ENCODE assay signal across 8 mouse cellular contexts in the genomic region with DNA sequence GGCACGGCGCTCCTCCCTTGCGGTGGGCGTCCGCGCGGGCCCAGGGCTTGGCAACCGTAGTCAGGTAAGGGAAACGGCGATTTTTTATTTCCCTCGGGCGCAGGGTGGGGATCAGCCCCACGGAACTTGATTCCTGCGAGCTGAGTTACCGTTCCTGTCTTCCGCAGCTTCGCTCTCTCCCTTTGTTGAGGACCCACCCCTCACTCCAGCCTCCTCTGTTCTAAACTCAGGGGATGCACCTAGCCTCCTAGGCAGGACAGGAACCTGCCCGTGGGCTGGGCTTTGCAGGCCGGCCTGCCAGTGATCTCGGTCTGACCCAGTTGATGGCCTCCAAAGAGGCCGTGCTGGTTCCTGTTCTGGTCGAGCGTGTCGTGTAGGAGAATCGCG. TPM values are rescaled to one million over a fixed set of nuclear protein-coding genes. Genes with fewer than 3 reads are reported as not detected.
A peak's percentile ranks its signal among the peaks of the same experiment; 100 is the strongest.
DNase-seq lines count a peak whose midpoint lies in the region; ATAC-seq and TF ChIP-seq lines count a peak whose summit lies in the region.

No protein-coding gene starts in this region.

- peaks cover 6% of the 10 kb centered on the region; the same call in 1 of the 2 replicates for H3K79me2 ChIP-seq in liver, adult 2 months (ENCODE audit: control insufficient read depth, insufficient read depth, low read length)

- H3K27ac ChIP-seq in liver, adult 2 months (replicated peaks; ENCODE audit: insufficient read depth, low read depth, low read length) = no peak overlapping the region
- peak overlapping the region; percentile 72 for H3K27ac ChIP-seq in embryonic facial prominence, embryonic 15.5 days (replicated peaks)
- H3K27ac ChIP-seq in limb, embryonic 11.5 days (replicated peaks; ENCODE audit: low read depth, low read length) = peak overlapping the region; percentile 86; the same call in 1 of the 2 replicates
- no peak overlapping the region for H3K27ac ChIP-seq in olfactory bulb, adult 2 months (ENCODE audit: insufficient read depth, low read depth, low read length)

- no peaks in the 10 kb centered on the region for H3K9me3 ChIP-seq in embryonic facial prominence, embryonic 15.5 days (replicated peaks)
- no peaks in the 10 kb centered on the region for H3K9me3 ChIP-seq in limb, embryonic 11.5 days (ENCODE audit: control insufficient read depth, low read length)

- TF ChIP-seq POLR2A in liver, adult 2 months (IDR thresholded peaks at IDR 0.05; ENCODE audit: extremely low read depth, insufficient read depth, low read length) = no peak
- TF ChIP-seq POLR2A in olfactory bulb, adult 2 months (IDR thresholded peaks at IDR 0.05; ENCODE audit: insufficient read depth, low read depth, low read length) = no peak

- ATAC-seq in embryonic facial prominence, embryonic 15.5 days (ENCODE audit: insufficient number of reproducible peaks, low FRiP score, low TSS enrichment, low read depth) = no peak
- no peak; the same call in 1 of the 2 replicates for ATAC-seq in limb, embryonic 11.5 days (ENCODE audit: insufficient number of reproducible peaks, low FRiP score, low TSS enrichment, low read depth)

- DNase-seq in liver, adult 2 months (ENCODE audit: extremely low read depth, low read depth, low spot score) = no peak
- DNase-seq in liver = no peak
- no peak for DNase-seq in limb, embryonic 11.5 days (ENCODE audit: low spot score)
- no peak for DNase-seq in adrenal gland, postnatal 36 days
- no peak for DNase-seq in frontal cortex, adult 2 months (ENCODE audit: extremely low spot score in 1 of 2, low spot score in 1 of 2)
- no peak for DNase-seq in adrenal gland, adult (ENCODE audit: inconsistent age in 2 of 2, low spot score in 1 of 2)

- TF ChIP-seq CTCF in liver, adult 2 months (IDR thresholded peaks at IDR 0.05; ENCODE audit: low read depth, low read length) = no peak
- TF ChIP-seq CTCF in olfactory bulb, adult 2 months (IDR thresholded peaks at IDR 0.05; ENCODE audit: insufficient read depth, low read depth, low read length) = no peak

- H3K4me1 ChIP-seq in liver, adult 2 months (ENCODE audit: control insufficient read depth, insufficient read depth, low read length) = peaks cover 6% of the 10 kb centered on the region
- peaks cover 35% of the 10 kb centered on the region for H3K4me1 ChIP-seq in embryonic facial prominence, embryonic 15.5 days
- H3K4me1 ChIP-seq in limb, embryonic 11.5 days (ENCODE audit: control insufficient read depth, insufficient read depth, low read length) = peaks cover 9% of the 10 kb centered on the region
- peaks cover 16% of the 10 kb centered on the region for H3K4me1 ChIP-seq in olfactory bulb, adult 2 months (ENCODE audit: control insufficient read depth, insufficient read depth, low read length)

- H3K36me3 ChIP-seq in liver, adult 2 months (ENCODE audit: control insufficient read depth, insufficient read depth, low read length) = peaks cover 2% of the 10 kb centered on the region; the same call in 1 of the 2 replicates
- peaks cover 39% of the 10 kb centered on the region for H3K36me3 ChIP-seq in embryonic facial prominence, embryonic 15.5 days
- peaks cover 11% of the 10 kb centered on the region for H3K36me3 ChIP-seq in limb, embryonic 11.5 days (ENCODE audit: control insufficient read depth, insufficient read depth, low read length)

- H3K4me2 ChIP-seq in embryonic facial prominence, embryonic 15.5 days (replicated peaks) = peak overlapping the region; percentile 78
- peak overlapping the region; percentile 95 for H3K4me2 ChIP-seq in limb, embryonic 11.5 days (ENCODE audit: low read depth, severe bottlenecking)

- under 1% methylated on average over 26 of the region's 26 CpGs for WGBS in liver, adult 2 months
- WGBS in embryonic facial prominence, embryonic 15.5 days = 0% methylated on average over 26 of the region's 26 CpGs
- WGBS in limb, embryonic 11.5 days = under 1% methylated on average over 26 of the region's 26 CpGs
- under 1% methylated on average over 26 of the region's 26 CpGs for WGBS in olfactory bulb, adult 2 months

- H3K27me3 ChIP-seq in liver, adult 2 months (ENCODE audit: control insufficient read depth, insufficient read depth, low read length) = no peaks in the 10 kb centered on the region
- no peaks in the 10 kb centered on the region for H3K27me3 ChIP-seq in embryonic facial prominence, embryonic 15.5 days
- no peaks in the 10 kb centered on the region for H3K27me3 ChIP-seq in limb, embryonic 11.5 days (ENCODE audit: control insufficient read depth, insufficient read depth, low read length)

- H3K4me3 ChIP-seq in liver, adult 2 months (ENCODE audit: insufficient read depth, low read depth, low read length) = peak overlapping the region; percentile 61
- peak overlapping the region; percentile 64 for H3K4me3 ChIP-seq in embryonic facial prominence, embryonic 15.5 days (replicated peaks)
- peak overlapping the region; percentile 92 for H3K4me3 ChIP-seq in limb, embryonic 11.5 days (ENCODE audit: low read depth, low read length)
- peak overlapping the region; percentile 50 for H3K4me3 ChIP-seq in olfactory bulb, adult 2 months (ENCODE audit: insufficient read depth, low read depth, low read length)

- peak overlapping the region; percentile 37; the same call in 1 of the 2 replicates for H3K9ac ChIP-seq in liver, adult 2 months (ENCODE audit: low read depth, low read length)
- peak overlapping the region; percentile 62 for H3K9ac ChIP-seq in embryonic facial prominence, embryonic 15.5 days
- H3K9ac ChIP-seq in limb, embryonic 11.5 days (ENCODE audit: low read length) = peak overlapping the region; percentile 87

RNA-seq across cellular contexts. Expression of a gene that starts 0.4 kb away (rescaled TPM):
- total RNA-seq in liver, adult 2 months (2014; rRNA removed) = 12.0 and 13.8 TPM in 2 replicates
- polyA plus RNA-seq in liver, adult 2 months (2012; rRNA removed) = 39.8 and 41.0 TPM in 2 replicates
- 44.2 and 45.1 TPM in 2 replicates for polyA plus RNA-seq in embryonic facial prominence, embryonic 15.5 days (2015; fragmentation: Nextera tagmentation; extraction: Ambion mirVana)
- 41.7 and 43.4 TPM in 2 replicates for polyA plus RNA-seq in limb, embryonic 11.5 days (2014; fragmentation: Nextera tagmentation; extraction: Ambion mirVana)
- not detected in 2 replicates for polyA plus RNA-seq in olfactory bulb, adult 2 months (2012; ENCODE audit: insufficient read depth, insufficient read length, low replicate concordance, missing spikeins)
- 10 to 100 TPM; 25.9 to 28.5 TPM for total RNA-seq in adrenal gland, postnatal 36 days (2021)
- polyA plus RNA-seq in frontal cortex, adult 2 months (2012; rRNA removed) = 34.8 and 36.3 TPM in 2 replicates

RNA-seq across cellular contexts. Expression of a gene that starts 0.7 kb away (rescaled TPM):
- 0.92 and 2.3 TPM in 2 replicates for total RNA-seq in liver, adult 2 months (2014; rRNA removed)
- 0.82 and 1.3 TPM in 2 replicates for polyA plus RNA-seq in liver, adult 2 months (2012; rRNA removed)
- polyA plus RNA-seq in embryonic facial prominence, embryonic 15.5 days (2015; fragmentation: Nextera tagmentation; extraction: Ambion mirVana) = 141 and 146 TPM in 2 replicates
- 316 and 328 TPM in 2 replicates for polyA plus RNA-seq in limb, embryonic 11.5 days (2014; fragmentation: Nextera tagmentation; extraction: Ambion mirVana)
- not detected in 2 replicates for polyA plus RNA-seq in olfactory bulb, adult 2 months (2012; ENCODE audit: insufficient read depth, insufficient read length, low replicate concordance, missing spikeins)
- 1 to 10 TPM; 7.6 to 8.4 TPM for total RNA-seq in adrenal gland, postnatal 36 days (2021)
- polyA plus RNA-seq in frontal cortex, adult 2 months (2012; rRNA removed) = 8.4 and 9.1 TPM in 2 replicates

RNA-seq across cellular contexts. Expression of a gene that starts 6.3 kb away (rescaled TPM):
- 20.7 TPM in 2 replicates for total RNA-seq in liver, adult 2 months (2014; rRNA removed)
- polyA plus RNA-seq in liver, adult 2 months (2012; rRNA removed) = 5.6 and 6.3 TPM in 2 replicates
- 191 and 202 TPM in 2 replicates for polyA plus RNA-seq in embryonic facial prominence, embryonic 15.5 days (2015; fragmentation: Nextera tagmentation; extraction: Ambion mirVana)
- 336 and 338 TPM in 2 replicates for polyA plus RNA-seq in limb, embryonic 11.5 days (2014; fragmentation: Nextera tagmentation; extraction: Ambion mirVana)
- not detected in 2 replicates for polyA plus RNA-seq in olfactory bulb, adult 2 months (2012; ENCODE audit: insufficient read depth, insufficient read length, low replicate concordance, missing spikeins)
- 10 to 100 TPM; 44.8 to 47.8 TPM for total RNA-seq in adrenal gland, postnatal 36 days (2021)
- polyA plus RNA-seq in frontal cortex, adult 2 months (2012; rRNA removed) = 28.0 and 30.8 TPM in 2 replicates

RNA-seq across cellular contexts. Expression of a gene that starts 28.9 kb away (rescaled TPM):
- 0.09 and 0.34 TPM in 2 replicates for total RNA-seq in liver, adult 2 months (2014; rRNA removed)
- polyA plus RNA-seq in liver, adult 2 months (2012; rRNA removed) = 0.06 TPM in 1 of 2 replicates, not detected in the other
- polyA plus RNA-seq in embryonic facial prominence, embryonic 15.5 days (2015; fragmentation: Nextera tagmentation; extraction: Ambion mirVana) = 0.36 and 0.43 TPM in 2 replicates
- 0.21 and 0.45 TPM in 2 replicates for polyA plus RNA-seq in limb, embryonic 11.5 days (2014; fragmentation: Nextera tagmentation; extraction: Ambion mirVana)
- polyA plus RNA-seq in olfactory bulb, adult 2 months (2012; ENCODE audit: insufficient read depth, insufficient read length, low replicate concordance, missing spikeins) = not detected in 2 replicates
- total RNA-seq in adrenal gland, postnatal 36 days (2021) = under 1 TPM; 0.30 to 0.36 TPM
- polyA plus RNA-seq in frontal cortex, adult 2 months (2012; rRNA removed) = 0.61 and 0.72 TPM in 2 replicates

RNA-seq across cellular contexts. Expression of a gene that starts 29.2 kb away (rescaled TPM):
- total RNA-seq in liver, adult 2 months (2014; rRNA removed) = 9.4 and 13.0 TPM in 2 replicates
- polyA plus RNA-seq in liver, adult 2 months (2012; rRNA removed) = 19.4 and 21.6 TPM in 2 replicates
- 67.8 and 69.4 TPM in 2 replicates for polyA plus RNA-seq in embryonic facial prominence, embryonic 15.5 days (2015; fragmentation: Nextera tagmentation; extraction: Ambion mirVana)
- polyA plus RNA-seq in limb, embryonic 11.5 days (2014; fragmentation: Nextera tagmentation; extraction: Ambion mirVana) = 74.5 and 74.8 TPM in 2 replicates
- not detected in 2 replicates for polyA plus RNA-seq in olfactory bulb, adult 2 months (2012; ENCODE audit: insufficient read depth, insufficient read length, low replicate concordance, missing spikeins)
- total RNA-seq in adrenal gland, postnatal 36 days (2021) = 10 to 100 TPM; 27.5 to 28.3 TPM
- 18.8 and 20.1 TPM in 2 replicates for polyA plus RNA-seq in frontal cortex, adult 2 months (2012; rRNA removed)

Comparison
In these comparisons a context has a peak if more than half of its experiments do, and no peak if none do; other contexts are left out.
1. H3K27ac ChIP-seq: peak in embryonic facial prominence, embryonic 15.5 days (single experiment) and limb, embryonic 11.5 days (single experiment); none in liver, adult 2 months (single experiment) and olfactory bulb, adult 2 months (single experiment).
2. H3K9ac ChIP-seq: peak in every context shown above with its lines; median percentile 87 in limb, embryonic 11.5 days; 62 in embryonic facial prominence, embryonic 15.5 days; 37 in liver, adult 2 months.
3. RNA of a gene that starts 0.4 kb away (polyA plus RNA-seq): 44.2 to 45.1 TPM in embryonic facial prominence, embryonic 15.5 days, 41.7 to 43.4 TPM in limb, embryonic 11.5 days, 39.8 to 41.0 TPM in liver, adult 2 months and 34.8 to 36.3 TPM in frontal cortex, adult 2 months; not detected in olfactory bulb, adult 2 months; every median in the first group is over 10 times any median in the second.
4. Peak in every context shown above with its lines, with median percentiles within 50 percentile points of each other: H3K4me3 ChIP-seq.